Mouse (Mus musculus): ENCODE measurements at regions not wholly inside any gene's neighbourhood (a gene's known extent, or its start where the extent isn't known, plus 50 kb on each side); places are given as distances from the start of the nearest gene placed in this dataset.

GRCm38 (mm10) chr14:99786367-99786766, 487.9 kb downstream of the Klf5 start:
- H3K9ac ChIP-seq (replicated peaks; ENCODE audit: low read length, poor library complexity, severe bottlenecking) = no peak overlapping the region
- no peaks in the 10 kb centered on the region for H3K4me1 ChIP-seq (ENCODE audit: insufficient read depth, low read length)
- DNase-seq (ENCODE audit: low spot score) = no peak
- 96% methylated on average over 1 of the region's 1 CpGs for WGBS
- no peak for TF ChIP-seq CTCF (IDR thresholded peaks at IDR 0.05)
- H3K4me2 ChIP-seq (ENCODE audit: low read depth, low read length, poor library complexity, severe bottlenecking) = no peak overlapping the region
- no peak overlapping the region for H3K27ac ChIP-seq (ENCODE audit: low read depth, low read length)
- H3K4me3 ChIP-seq (ENCODE audit: low read depth, low read length) = no peak overlapping the region
- no peaks in the 10 kb centered on the region for H3K27me3 ChIP-seq (ENCODE audit: insufficient read depth, low read length)
- ATAC-seq (ENCODE audit: low FRiP score) = no peak
- H3K36me3 ChIP-seq (ENCODE audit: insufficient read depth, low read length) = no peaks in the 10 kb centered on the region
- no peaks in the 10 kb centered on the region for H3K9me3 ChIP-seq (ENCODE audit: low read length)

GRCm38 (mm10) chr14:99788185-99788584, 489.7 kb downstream of the Klf5 start:
- ATAC-seq (ENCODE audit: low FRiP score) (no peak), DNase-seq (ENCODE audit: low spot score) (no peak)
- H3K9ac ChIP-seq (replicated peaks; ENCODE audit: low read length, poor library complexity, severe bottlenecking) = no peak overlapping the region
- H3K36me3 ChIP-seq (ENCODE audit: insufficient read depth, low read length) = no peaks in the 10 kb centered on the region
- H3K9me3 ChIP-seq (ENCODE audit: low read length) = no peaks in the 10 kb centered on the region
- no peak overlapping the region for H3K27ac ChIP-seq (ENCODE audit: low read depth, low read length)
- TF ChIP-seq CTCF (IDR thresholded peaks at IDR 0.05) = no peak
- H3K4me3 ChIP-seq (ENCODE audit: low read depth, low read length) = no peak overlapping the region
- no peaks in the 10 kb centered on the region for H3K27me3 ChIP-seq (ENCODE audit: insufficient read depth, low read length)
- WGBS = 83% methylated on average over 3 of the region's 3 CpGs
- no peak overlapping the region for H3K4me2 ChIP-seq (ENCODE audit: low read depth, low read length, poor library complexity, severe bottlenecking)
- H3K4me1 ChIP-seq (ENCODE audit: insufficient read depth, low read length) = no peaks in the 10 kb centered on the region

- Histone ChIP-seq H3K36me3 (ENCODE audit: insufficient read depth, low read length) (no peaks in the 10 kb centered on the region), H3K4me2 (ENCODE audit: low read depth, low read length, poor library complexity, severe bottlenecking) (no peak overlapping the region), H3K27me3 (ENCODE audit: insufficient read depth, low read length) (no peaks in the 10 kb centered on the region), H3K27ac (ENCODE audit: low read depth, low read length) (no peak overlapping the region), H3K9me3 (ENCODE audit: low read length) (no peaks in the 10 kb centered on the region), H3K4me3 (ENCODE audit: low read depth, low read length) (no peak overlapping the region), H3K4me1 (ENCODE audit: insufficient read depth, low read length) (no peaks in the 10 kb centered on the region), H3K9ac (replicated peaks; ENCODE audit: low read length, poor library complexity, severe bottlenecking) (no peak overlapping the region)
- 83% methylated on average over 4 of the region's 4 CpGs for WGBS
- no peak for ATAC-seq (ENCODE audit: low FRiP score)
- no peak for DNase-seq (ENCODE audit: low spot score)
- no peak for TF ChIP-seq CTCF (IDR thresholded peaks at IDR 0.05)
Observed at GRCm38 (mm10) chr14:99796293-99796692, 488.2 kb downstream of the Klf12 start.

- WGBS = 37% methylated on average over 1 of the region's 1 CpGs
- H3K4me3 ChIP-seq (ENCODE audit: low read depth, low read length) = no peak overlapping the region
- no peaks in the 10 kb centered on the region for H3K9me3 ChIP-seq (ENCODE audit: low read length)
- ATAC-seq (ENCODE audit: low FRiP score) (no peak), DNase-seq (ENCODE audit: low spot score) (no peak)
- no peaks in the 10 kb centered on the region for H3K4me1 ChIP-seq (ENCODE audit: insufficient read depth, low read length)
- H3K36me3 ChIP-seq (ENCODE audit: insufficient read depth, low read length) = no peaks in the 10 kb centered on the region
- H3K27ac ChIP-seq (ENCODE audit: low read depth, low read length) = no peak overlapping the region
- TF ChIP-seq CTCF (IDR thresholded peaks at IDR 0.05) = no peak
- no peak overlapping the region for H3K4me2 ChIP-seq (ENCODE audit: low read depth, low read length, poor library complexity, severe bottlenecking)
- no peak overlapping the region for H3K9ac ChIP-seq (replicated peaks; ENCODE audit: low read length, poor library complexity, severe bottlenecking)
- no peaks in the 10 kb centered on the region for H3K27me3 ChIP-seq (ENCODE audit: insufficient read depth, low read length)
Observed at GRCm38 (mm10) chr14:99806052-99806451, 478.4 kb downstream of the Klf12 start.

- H3K36me3 ChIP-seq (ENCODE audit: insufficient read depth, low read length) = no peaks in the 10 kb centered on the region
- H3K4me3 ChIP-seq (ENCODE audit: low read depth, low read length) = no peak overlapping the region
- no peak for TF ChIP-seq CTCF (IDR thresholded peaks at IDR 0.05)
- no peaks in the 10 kb centered on the region for H3K9me3 ChIP-seq (ENCODE audit: low read length)
- H3K27me3 ChIP-seq (ENCODE audit: insufficient read depth, low read length) = no peaks in the 10 kb centered on the region
- ATAC-seq (ENCODE audit: low FRiP score) (no peak), DNase-seq (ENCODE audit: low spot score) (no peak)
- H3K27ac ChIP-seq (ENCODE audit: low read depth, low read length) = no peak overlapping the region
- H3K4me1 ChIP-seq (ENCODE audit: insufficient read depth, low read length) = no peaks in the 10 kb centered on the region
- H3K4me2 ChIP-seq (ENCODE audit: low read depth, low read length, poor library complexity, severe bottlenecking) = no peak overlapping the region
- 39% methylated on average over 5 of the region's 5 CpGs for WGBS
- no peak overlapping the region for H3K9ac ChIP-seq (replicated peaks; ENCODE audit: low read length, poor library complexity, severe bottlenecking)
Observed at GRCm38 (mm10) chr14:99806599-99806998, 477.9 kb downstream of the Klf12 start.

GRCm38 (mm10) chr14:99812741-99813485, 471.6 kb downstream of the Klf12 start:
- Histone ChIP-seq H3K27ac (ENCODE audit: low read depth, low read length) (no peak overlapping the region), H3K9ac (replicated peaks; ENCODE audit: low read length, poor library complexity, severe bottlenecking) (no peak overlapping the region), H3K9me3 (ENCODE audit: low read length) (no peaks in the 10 kb centered on the region), H3K27me3 (ENCODE audit: insufficient read depth, low read length) (no peaks in the 10 kb centered on the region), H3K4me2 (ENCODE audit: low read depth, low read length, poor library complexity, severe bottlenecking) (no peak overlapping the region), H3K4me3 (ENCODE audit: low read depth, low read length) (no peak overlapping the region), H3K4me1 (ENCODE audit: insufficient read depth, low read length) (no peaks in the 10 kb centered on the region), H3K36me3 (ENCODE audit: insufficient read depth, low read length) (no peaks in the 10 kb centered on the region)
- TF ChIP-seq CTCF (IDR thresholded peaks at IDR 0.05) = no peak
- 88% methylated on average over 6 of the region's 6 CpGs for WGBS
- no peak for ATAC-seq (ENCODE audit: low FRiP score)
- DNase-seq (ENCODE audit: low spot score) = no peak

All from midbrain, postnatal 0 days (tissue).